Mouse (Mus musculus): ENCODE results near the gene Ercc6l2.

Ercc6l2 gene

GRCm38 (mm10) chr13:63814746-63815681, at the start of gene Ercc6l2:
Ercc6l2 (plus strand) TSS chr13:63815240.
- peak; percentile 100 for DNase-seq (ENCODE audit: low read depth, low spot score)

GRCm38 (mm10) chr13:63766065-63766464, 49.0 kb upstream of the Ercc6l2 start:
- no peak for DNase-seq (ENCODE audit: low read depth, low spot score)

- DNase-seq (ENCODE audit: low read depth, low spot score) = no peak
These were observed 44.0 kb upstream of the Ercc6l2 start for GRCm38 (mm10) chr13:63771009-63771408.

- DNase-seq (ENCODE audit: low read depth, low spot score) = no peak
These were observed 36.1 kb upstream of the Ercc6l2 start for GRCm38 (mm10) chr13:63778925-63779324.

GRCm38 (mm10) chr13:63779376-63780291, 35.4 kb upstream of the Ercc6l2 start:
- no peak for DNase-seq (ENCODE audit: low read depth, low spot score)

GRCm38 (mm10) chr13:63792234-63792831, 22.7 kb upstream of the Ercc6l2 start:
- DNase-seq (ENCODE audit: low read depth, low spot score) = no peak

- DNase-seq (ENCODE audit: low read depth, low spot score) = no peak
These were observed 21.4 kb upstream of the Ercc6l2 start for GRCm38 (mm10) chr13:63793345-63794308.

- no peak for DNase-seq (ENCODE audit: low read depth, low spot score)
These were observed 16.4 kb upstream of the Ercc6l2 start for GRCm38 (mm10) chr13:63798677-63799076.

GRCm38 (mm10) chr13:63799940-63800339, 15.1 kb upstream of the Ercc6l2 start:
- no peak for DNase-seq (ENCODE audit: low read depth, low spot score)

- DNase-seq (ENCODE audit: low read depth, low spot score) = no peak
These were observed 13.8 kb upstream of the Ercc6l2 start for GRCm38 (mm10) chr13:63801289-63801688.

- no peak for DNase-seq (ENCODE audit: low read depth, low spot score)
These were observed 7.8 kb upstream of the Ercc6l2 start for GRCm38 (mm10) chr13:63807233-63807632.

- no peak for DNase-seq (ENCODE audit: low read depth, low spot score)
These were observed 7.1 kb upstream of the Ercc6l2 start for GRCm38 (mm10) chr13:63807979-63808378.

GRCm38 (mm10) chr13:63811477-63811876, 3.6 kb upstream of the Ercc6l2 start:
- no peak for DNase-seq (ENCODE audit: low read depth, low spot score)

GRCm38 (mm10) chr13:63815931-63816330, 891 bp downstream of the Ercc6l2 start:
- DNase-seq (ENCODE audit: low read depth, low spot score) = no peak

- DNase-seq (ENCODE audit: low read depth, low spot score) = no peak
These were observed 30.7 kb downstream of the Ercc6l2 start for GRCm38 (mm10) chr13:63845758-63846157.

GRCm38 (mm10) chr13:63850308-63851011, 35.4 kb downstream of the Ercc6l2 start:
- DNase-seq (ENCODE audit: low read depth, low spot score) = no peak

- DNase-seq (ENCODE audit: low read depth, low spot score) = no peak
These were observed 57.7 kb downstream of the Ercc6l2 start for GRCm38 (mm10) chr13:63872585-63873282.

GRCm38 (mm10) chr13:63877138-63877537, 62.1 kb downstream of the Ercc6l2 start:
- DNase-seq (ENCODE audit: low read depth, low spot score) = no peak

GRCm38 (mm10) chr13:63879105-63879863, 64.2 kb downstream of the Ercc6l2 start:
- no peak for DNase-seq (ENCODE audit: low read depth, low spot score)

Measured in retina, postnatal 7 days (tissue).